Mouse (Mus musculus): ENCODE results near the gene Tmem56. TPM values are rescaled to one million over a fixed set of nuclear protein-coding genes. Genes with fewer than 3 reads are reported as not detected.

Gene Tmem56
- not detected in 2 replicates for polyA plus RNA-seq (2012; ENCODE audit: insufficient read depth, low replicate concordance)

- Histone ChIP-seq H3K9me3 (peaks cover 9% of the 10 kb centered on the region), H3K27me3 (replicated peaks) (peaks cover 14% of the 10 kb centered on the region), H3K4me1 (peaks cover 3% of the 10 kb centered on the region; the same call in 1 of the 2 replicates)
These were observed at the start of gene Tmem56 for GRCm38 (mm10) chr3:121282998-121283397. Gene Tmem56 (minus strand): TSS chr3:121283098.

GRCm38 (mm10) chr3:121330244-121330646, 47.3 kb upstream of the Tmem56 start:
- Histone ChIP-seq H3K4me1 (peaks cover 18% of the 10 kb centered on the region), H3K36me3 (replicated peaks; ENCODE audit: low read length) (peaks cover 19% of the 10 kb centered on the region), H3K9me3 (no peaks in the 10 kb centered on the region), H3K27me3 (replicated peaks) (no peaks in the 10 kb centered on the region), H3K4me3 (replicated peaks) (no peak overlapping the region)
- TF ChIP-seq GATA1 (IDR thresholded peaks at IDR 0.05; ENCODE audit: borderline replicate concordance, low read length) (no peak), FLI1 (IDR thresholded peaks at IDR 0.05; ENCODE audit: low read length) (no peak)

More at GRCm38 (mm10) chr3:121282998-121283397, at the start of gene Tmem56:
- Histone ChIP-seq H3K36me3 (replicated peaks; ENCODE audit: low read length) (no peaks in the 10 kb centered on the region), H3K4me3 (replicated peaks) (no peak within 1 kb of the TSS)
- TF ChIP-seq GATA1 (IDR thresholded peaks at IDR 0.05; ENCODE audit: borderline replicate concordance, low read length) = no peak
- no peak for TF ChIP-seq FLI1 (IDR thresholded peaks at IDR 0.05; ENCODE audit: low read length)

GRCm38 (mm10) chr3:121329647-121330046, 46.7 kb upstream of the Tmem56 start:
- Histone ChIP-seq H3K27me3 (replicated peaks) (no peaks in the 10 kb centered on the region), H3K4me3 (replicated peaks) (no peak overlapping the region), H3K9me3 (no peaks in the 10 kb centered on the region), H3K36me3 (replicated peaks; ENCODE audit: low read length) (peaks cover 21% of the 10 kb centered on the region), H3K4me1 (peaks cover 18% of the 10 kb centered on the region)
- TF ChIP-seq FLI1 (IDR thresholded peaks at IDR 0.05; ENCODE audit: low read length) = no peak
- no peak for TF ChIP-seq GATA1 (IDR thresholded peaks at IDR 0.05; ENCODE audit: borderline replicate concordance, low read length)

GRCm38 (mm10) chr3:121327406-121327805, 44.5 kb upstream of the Tmem56 start:
- no peak for TF ChIP-seq GATA1 (IDR thresholded peaks at IDR 0.05; ENCODE audit: borderline replicate concordance, low read length)
- TF ChIP-seq FLI1 (IDR thresholded peaks at IDR 0.05; ENCODE audit: low read length) = no peak
- peaks cover 26% of the 10 kb centered on the region for H3K36me3 ChIP-seq (replicated peaks; ENCODE audit: low read length)
- peaks cover 18% of the 10 kb centered on the region for H3K4me1 ChIP-seq
- no peaks in the 10 kb centered on the region for H3K9me3 ChIP-seq
- no peaks in the 10 kb centered on the region for H3K27me3 ChIP-seq (replicated peaks)
- no peak overlapping the region for H3K4me3 ChIP-seq (replicated peaks)

- no peak for TF ChIP-seq FLI1 (IDR thresholded peaks at IDR 0.05; ENCODE audit: low read length)
- TF ChIP-seq GATA1 (IDR thresholded peaks at IDR 0.05; ENCODE audit: borderline replicate concordance, low read length) = no peak
- H3K4me3 ChIP-seq (replicated peaks) = no peak overlapping the region
- H3K9me3 ChIP-seq = no peaks in the 10 kb centered on the region
- H3K36me3 ChIP-seq (replicated peaks; ENCODE audit: low read length) = peaks cover 27% of the 10 kb centered on the region
- no peaks in the 10 kb centered on the region for H3K27me3 ChIP-seq (replicated peaks)
- H3K4me1 ChIP-seq = no peaks in the 10 kb centered on the region
These were observed 40.5 kb upstream of the Tmem56 start for GRCm38 (mm10) chr3:121323371-121323770.

- Histone ChIP-seq H3K4me3 (replicated peaks) (no peak overlapping the region), H3K36me3 (replicated peaks; ENCODE audit: low read length) (peaks cover 31% of the 10 kb centered on the region), H3K9me3 (peaks cover 4% of the 10 kb centered on the region), H3K27me3 (replicated peaks) (no peaks in the 10 kb centered on the region), H3K4me1 (no peaks in the 10 kb centered on the region)
- TF ChIP-seq GATA1 (IDR thresholded peaks at IDR 0.05; ENCODE audit: borderline replicate concordance, low read length) = no peak
- TF ChIP-seq FLI1 (IDR thresholded peaks at IDR 0.05; ENCODE audit: low read length) = no peak
These were observed 38.0 kb upstream of the Tmem56 start for GRCm38 (mm10) chr3:121320896-121321295.

GRCm38 (mm10) chr3:121319906-121320305, 37.0 kb upstream of the Tmem56 start:
- Histone ChIP-seq H3K36me3 (replicated peaks; ENCODE audit: low read length) (peaks cover 37% of the 10 kb centered on the region), H3K4me3 (replicated peaks) (no peak overlapping the region), H3K27me3 (replicated peaks) (no peaks in the 10 kb centered on the region), H3K4me1 (peaks cover 2% of the 10 kb centered on the region), H3K9me3 (peaks cover 8% of the 10 kb centered on the region)
- TF ChIP-seq FLI1 (IDR thresholded peaks at IDR 0.05; ENCODE audit: low read length) (no peak), GATA1 (IDR thresholded peaks at IDR 0.05; ENCODE audit: borderline replicate concordance, low read length) (no peak)

- H3K9me3 ChIP-seq = peaks cover 8% of the 10 kb centered on the region
- peaks cover 19% of the 10 kb centered on the region for H3K4me1 ChIP-seq
- no peak overlapping the region for H3K4me3 ChIP-seq (replicated peaks)
- H3K36me3 ChIP-seq (replicated peaks; ENCODE audit: low read length) = peaks cover 22% of the 10 kb centered on the region
- TF ChIP-seq GATA1 (IDR thresholded peaks at IDR 0.05; ENCODE audit: borderline replicate concordance, low read length) (no peak), FLI1 (IDR thresholded peaks at IDR 0.05; ENCODE audit: low read length) (no peak)
- no peaks in the 10 kb centered on the region for H3K27me3 ChIP-seq (replicated peaks)
These were observed 32.6 kb upstream of the Tmem56 start for GRCm38 (mm10) chr3:121315498-121315897.

- TF ChIP-seq GATA1 (IDR thresholded peaks at IDR 0.05; ENCODE audit: borderline replicate concordance, low read length) = no peak
- TF ChIP-seq FLI1 (IDR thresholded peaks at IDR 0.05; ENCODE audit: low read length) = no peak
- peaks cover 8% of the 10 kb centered on the region for H3K9me3 ChIP-seq
- no peaks in the 10 kb centered on the region for H3K27me3 ChIP-seq (replicated peaks)
These were observed 31.3 kb upstream of the Tmem56 start for GRCm38 (mm10) chr3:121314149-121314548.

GRCm38 (mm10) chr3:121312979-121313378, 30.1 kb upstream of the Tmem56 start:
- Histone ChIP-seq H3K9me3 (peaks cover 8% of the 10 kb centered on the region), H3K27me3 (replicated peaks) (no peaks in the 10 kb centered on the region), H3K4me3 (replicated peaks) (no peak overlapping the region), H3K36me3 (replicated peaks; ENCODE audit: low read length) (peaks cover 22% of the 10 kb centered on the region), H3K4me1 (peaks cover 38% of the 10 kb centered on the region)
- TF ChIP-seq GATA1 (IDR thresholded peaks at IDR 0.05; ENCODE audit: borderline replicate concordance, low read length) (no peak), FLI1 (IDR thresholded peaks at IDR 0.05; ENCODE audit: low read length) (no peak)

More at GRCm38 (mm10) chr3:121314149-121314548, 31.3 kb upstream of the Tmem56 start:
- Histone ChIP-seq H3K4me3 (replicated peaks) (no peak overlapping the region), H3K36me3 (replicated peaks; ENCODE audit: low read length) (peaks cover 20% of the 10 kb centered on the region), H3K4me1 (peaks cover 31% of the 10 kb centered on the region)
